Comparison of ENCODE assay signal across 8 mouse cellular contexts in the genomic region with DNA sequence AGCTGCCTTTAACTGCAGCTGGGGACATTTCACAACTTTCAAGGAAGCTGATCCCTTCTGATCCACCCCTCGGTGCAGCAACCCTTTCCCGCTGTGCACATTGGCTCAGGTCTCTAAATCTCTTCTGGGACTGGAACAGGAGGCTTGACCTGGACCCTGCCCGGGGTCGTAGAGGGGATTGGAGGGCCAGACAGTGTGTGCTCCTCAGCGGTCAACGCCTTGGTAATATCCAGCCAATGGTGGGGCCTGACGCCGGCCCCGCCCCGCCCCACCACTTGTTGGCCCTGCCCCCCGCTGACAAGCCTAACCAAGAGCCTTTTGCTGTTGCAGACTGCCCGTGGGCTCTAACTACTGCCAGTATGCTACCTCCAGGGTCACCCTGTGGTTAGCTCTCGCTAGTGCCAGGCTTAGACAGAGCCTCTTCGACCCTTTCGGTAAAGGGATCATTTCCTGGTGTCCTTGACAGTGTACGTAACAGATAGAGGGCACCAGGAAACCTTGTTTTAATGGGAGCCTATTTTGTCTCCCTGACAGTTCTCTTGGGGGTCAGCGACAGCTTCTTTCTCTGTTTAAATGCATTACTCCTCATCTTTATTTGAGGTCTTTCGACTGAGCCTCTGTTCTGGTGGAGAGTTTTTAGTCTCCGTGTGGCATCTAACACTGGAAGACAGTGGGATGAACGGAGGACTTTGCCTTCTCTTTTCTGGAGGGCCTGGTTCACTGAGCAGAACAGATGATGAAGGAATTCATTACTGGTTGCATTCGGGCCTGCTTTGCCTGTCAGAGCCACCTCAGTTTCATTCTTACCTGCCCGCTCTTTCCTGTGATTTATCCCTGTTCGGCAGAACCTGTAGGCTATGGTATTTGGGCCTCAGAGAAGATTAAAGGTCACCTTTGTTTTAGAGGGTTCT. TPM values are rescaled to one million over a fixed set of nuclear protein-coding genes. Genes with fewer than 3 reads are reported as not detected.
DNase-seq lines count a peak whose midpoint lies in the region; ATAC-seq and TF ChIP-seq lines count a peak whose summit lies in the region.

No protein-coding gene starts in this region.

- no peak overlapping the region; the same call in 1 of the 2 replicates for H3K4me2 ChIP-seq in midbrain, embryonic 16.5 days (ENCODE audit: low read length)
- H3K4me2 ChIP-seq in heart, embryonic 13.5 days = peak overlapping the region; percentile 58
- peak overlapping the region; percentile 46 for H3K4me2 ChIP-seq in kidney, embryonic 15.5 days
- peak overlapping the region; percentile 38 for H3K4me2 ChIP-seq in lung, postnatal 0 days (replicated peaks; ENCODE audit: low read depth, low read length)
- H3K4me2 ChIP-seq in stomach, embryonic 16.5 days (ENCODE audit: low read depth, low read length) = peak overlapping the region; percentile 38

- WGBS in midbrain, embryonic 10.5 days = 30% methylated on average over 23 of the region's 23 CpGs
- 30% methylated on average over 23 of the region's 23 CpGs for WGBS in midbrain, embryonic 16.5 days
- WGBS in heart, embryonic 13.5 days = 30% methylated on average over 23 of the region's 23 CpGs
- 41% methylated on average over 23 of the region's 23 CpGs for WGBS in kidney, embryonic 15.5 days
- WGBS in lung, postnatal 0 days = 33% methylated on average over 23 of the region's 23 CpGs
- WGBS in stomach, embryonic 16.5 days = 38% methylated on average over 23 of the region's 23 CpGs
- WGBS in thymus, adult 2 months = 91% methylated on average over 23 of the region's 23 CpGs

- 0 out of 2 replicates have a peak overlapping the region, but pooled peaks have one; percentile 6 for H3K27ac ChIP-seq in midbrain, embryonic 10.5 days (replicated peaks)
- no peak overlapping the region for H3K27ac ChIP-seq in midbrain, embryonic 16.5 days (ENCODE audit: low read length)
- no peak overlapping the region for H3K27ac ChIP-seq in heart, embryonic 13.5 days (replicated peaks)
- H3K27ac ChIP-seq in kidney, embryonic 15.5 days = 0 out of 2 replicates have a peak overlapping the region, but pooled peaks have one; percentile 37
- peak overlapping the region; percentile 74 for H3K27ac ChIP-seq in lung, postnatal 0 days (ENCODE audit: low read length)
- H3K27ac ChIP-seq in stomach, embryonic 16.5 days (ENCODE audit: low read length) = peak overlapping the region; percentile 53; the same call in 1 of the 2 replicates
- no peak overlapping the region for H3K27ac ChIP-seq in thymus, adult 2 months (ENCODE audit: control insufficient read depth, insufficient read depth, low read length)

- no peak for TF ChIP-seq EP300 in lung, postnatal 0 days (IDR thresholded peaks at IDR 0.05)

- peaks cover 21% of the 10 kb centered on the region for H3K4me1 ChIP-seq in midbrain, embryonic 10.5 days
- no peaks in the 10 kb centered on the region for H3K4me1 ChIP-seq in midbrain, embryonic 16.5 days (ENCODE audit: control insufficient read depth, insufficient read depth, low read length)
- H3K4me1 ChIP-seq in heart, embryonic 13.5 days = peaks cover 36% of the 10 kb centered on the region
- H3K4me1 ChIP-seq in kidney, embryonic 15.5 days = peaks cover 10% of the 10 kb centered on the region
- peaks cover 3% of the 10 kb centered on the region; the same call in 1 of the 2 replicates for H3K4me1 ChIP-seq in lung, postnatal 0 days (ENCODE audit: insufficient read depth, low read depth, low read length)
- H3K4me1 ChIP-seq in stomach, embryonic 16.5 days (ENCODE audit: control insufficient read depth, insufficient read depth, low read length) = peaks cover 16% of the 10 kb centered on the region
- H3K4me1 ChIP-seq in thymus, adult 2 months (replicated peaks; ENCODE audit: control insufficient read depth, insufficient read depth, low read length) = 0 out of 2 replicates have a peak, but pooled peaks cover 5% of the 10 kb centered on the region

- no peak for ATAC-seq in midbrain, embryonic 16.5 days
- no peak; the same call in 1 of the 2 replicates for ATAC-seq in heart, embryonic 13.5 days (ENCODE audit: extremely low read depth, insufficient number of reproducible peaks, low FRiP score, low TSS enrichment)
- peak; percentile 80 for ATAC-seq in kidney, embryonic 15.5 days (replicated peaks; ENCODE audit: low FRiP score)
- ATAC-seq in lung, postnatal 0 days = peak; percentile 91
- ATAC-seq in stomach, embryonic 16.5 days (ENCODE audit: insufficient read depth, low FRiP score) = peak; percentile 84; the same call in 1 of the 2 replicates

- H3K9ac ChIP-seq in midbrain, embryonic 16.5 days (ENCODE audit: low read depth, low read length) = no peak overlapping the region
- H3K9ac ChIP-seq in heart, embryonic 13.5 days = peak overlapping the region; percentile 17
- no peak overlapping the region for H3K9ac ChIP-seq in kidney, embryonic 15.5 days
- H3K9ac ChIP-seq in lung, postnatal 0 days (replicated peaks; ENCODE audit: low read depth) = no peak overlapping the region
- 0 out of 2 replicates have a peak overlapping the region, but pooled peaks have one; percentile 44 for H3K9ac ChIP-seq in stomach, embryonic 16.5 days (ENCODE audit: low read length)

- H3K4me3 ChIP-seq in midbrain, embryonic 10.5 days = 0 out of 2 replicates have a peak overlapping the region, but pooled peaks have one; percentile 22
- no peak overlapping the region for H3K4me3 ChIP-seq in midbrain, embryonic 16.5 days (ENCODE audit: low read depth, low read length)
- H3K4me3 ChIP-seq in heart, embryonic 13.5 days = no peak overlapping the region
- 0 out of 2 replicates have a peak overlapping the region, but pooled peaks have one; percentile 6 for H3K4me3 ChIP-seq in kidney, embryonic 15.5 days (replicated peaks)
- no peak overlapping the region for H3K4me3 ChIP-seq in lung, postnatal 0 days (ENCODE audit: low read depth, low read length)
- peak overlapping the region; percentile 13 for H3K4me3 ChIP-seq in stomach, embryonic 16.5 days (replicated peaks; ENCODE audit: low read length)
- no peak overlapping the region for H3K4me3 ChIP-seq in thymus, adult 2 months (ENCODE audit: control insufficient read depth, insufficient read depth, low read length)

- DNase-seq in midbrain, embryonic 10.5 days (ENCODE audit: low spot score) = peak; percentile 76
- peak; percentile 94 for DNase-seq in lung, postnatal 0 days (ENCODE audit: low spot score)
- DNase-seq in thymus, postnatal 36 days = no peak
- DNase-seq in thymus, adult 2 months = no peak

- H3K36me3 ChIP-seq in midbrain, embryonic 10.5 days = peaks cover 85% of the 10 kb centered on the region
- H3K36me3 ChIP-seq in midbrain, embryonic 16.5 days (ENCODE audit: control insufficient read depth, insufficient read depth, low read length) = no peaks in the 10 kb centered on the region
- peaks cover 89% of the 10 kb centered on the region for H3K36me3 ChIP-seq in heart, embryonic 13.5 days
- H3K36me3 ChIP-seq in kidney, embryonic 15.5 days = peaks cover 75% of the 10 kb centered on the region
- H3K36me3 ChIP-seq in lung, postnatal 0 days (ENCODE audit: insufficient read depth, low read length) = no peaks in the 10 kb centered on the region
- no peaks in the 10 kb centered on the region for H3K36me3 ChIP-seq in stomach, embryonic 16.5 days (ENCODE audit: control insufficient read depth, insufficient read depth, low read length)
- peaks cover 51% of the 10 kb centered on the region for H3K36me3 ChIP-seq in thymus, adult 2 months (ENCODE audit: control insufficient read depth, insufficient read depth, low read length)

- TF ChIP-seq POLR2A in thymus, adult 2 months (IDR thresholded peaks at IDR 0.05; ENCODE audit: control insufficient read depth, extremely low read depth, insufficient read depth, low read length, poor library complexity) = no peak

- H3K27me3 ChIP-seq in midbrain, embryonic 10.5 days (ENCODE audit: low read depth, poor library complexity, severe bottlenecking) = no peaks in the 10 kb centered on the region
- H3K27me3 ChIP-seq in midbrain, embryonic 16.5 days (ENCODE audit: control insufficient read depth, insufficient read depth, low read depth, low read length) = no peaks in the 10 kb centered on the region
- H3K27me3 ChIP-seq in heart, embryonic 13.5 days (replicated peaks) = no peaks in the 10 kb centered on the region
- H3K27me3 ChIP-seq in kidney, embryonic 15.5 days = no peaks in the 10 kb centered on the region
- H3K27me3 ChIP-seq in lung, postnatal 0 days (replicated peaks; ENCODE audit: insufficient read depth, low read length) = no peaks in the 10 kb centered on the region
- no peaks in the 10 kb centered on the region for H3K27me3 ChIP-seq in stomach, embryonic 16.5 days (ENCODE audit: control insufficient read depth, insufficient read depth, low read length)
- no peaks in the 10 kb centered on the region for H3K27me3 ChIP-seq in thymus, adult 2 months (ENCODE audit: control insufficient read depth, insufficient read depth, low read length)

- H3K9me3 ChIP-seq in midbrain, embryonic 10.5 days (replicated peaks) = no peaks in the 10 kb centered on the region
- H3K9me3 ChIP-seq in midbrain, embryonic 16.5 days (replicated peaks; ENCODE audit: control insufficient read depth, low read length, poor library complexity, severe bottlenecking) = no peaks in the 10 kb centered on the region
- no peaks in the 10 kb centered on the region for H3K9me3 ChIP-seq in heart, embryonic 13.5 days
- H3K9me3 ChIP-seq in kidney, embryonic 15.5 days (replicated peaks) = no peaks in the 10 kb centered on the region
- H3K9me3 ChIP-seq in lung, postnatal 0 days (ENCODE audit: low read length) = no peaks in the 10 kb centered on the region
- H3K9me3 ChIP-seq in stomach, embryonic 16.5 days (replicated peaks; ENCODE audit: control insufficient read depth, low read length) = no peaks in the 10 kb centered on the region

- TF ChIP-seq CTCF in lung, postnatal 0 days (IDR thresholded peaks at IDR 0.05) = no peak
- no peak for TF ChIP-seq CTCF in thymus, adult 2 months (IDR thresholded peaks at IDR 0.05; ENCODE audit: borderline replicate concordance, control insufficient read depth, extremely low read depth, insufficient read depth, low read length, poor library complexity)

RNA-seq across cellular contexts. Expression of gene Slc43a1, which starts 12.7 kb away (rescaled TPM):
- 22.4 and 26.1 TPM in 2 replicates for polyA plus RNA-seq in midbrain, embryonic 10.5 days (2016; fragmentation: Nextera tagmentation; extraction: Ambion mirVana)
- polyA plus RNA-seq in midbrain, embryonic 16.5 days (2015; fragmentation: Nextera tagmentation; extraction: Ambion mirVana) = 0.73 and 0.91 TPM in 2 replicates
- 16.1 and 17.1 TPM in 2 replicates for polyA plus RNA-seq in heart, embryonic 13.5 days (2015; fragmentation: Nextera tagmentation; extraction: Ambion mirVana)
- polyA plus RNA-seq in kidney, embryonic 15.5 days (2015; fragmentation: Nextera tagmentation; extraction: Ambion mirVana) = 16.5 and 20.7 TPM in 2 replicates
- 4.9 and 6.6 TPM in 2 replicates for polyA plus RNA-seq in lung, postnatal 0 days (2015; fragmentation: Nextera tagmentation; extraction: Ambion mirVana)
- 20.8 TPM in 2 replicates for polyA plus RNA-seq in stomach, embryonic 16.5 days (2015; fragmentation: Nextera tagmentation; extraction: Ambion mirVana)
- 106 and 123 TPM in 2 replicates for polyA plus RNA-seq in thymus, adult 2 months (2012; rRNA removed)

RNA-seq across cellular contexts. Expression of gene Timm10, which starts 24.6 kb away (rescaled TPM):
- polyA plus RNA-seq in midbrain, embryonic 10.5 days (2016; fragmentation: Nextera tagmentation; extraction: Ambion mirVana) = 56.4 and 64.0 TPM in 2 replicates
- polyA plus RNA-seq in midbrain, embryonic 16.5 days (2015; fragmentation: Nextera tagmentation; extraction: Ambion mirVana) = 69.8 and 75.2 TPM in 2 replicates
- polyA plus RNA-seq in heart, embryonic 13.5 days (2015; fragmentation: Nextera tagmentation; extraction: Ambion mirVana) = 72.3 and 89.1 TPM in 2 replicates
- polyA plus RNA-seq in kidney, embryonic 15.5 days (2015; fragmentation: Nextera tagmentation; extraction: Ambion mirVana) = 54.2 and 54.4 TPM in 2 replicates
- 24.2 and 28.5 TPM in 2 replicates for polyA plus RNA-seq in lung, postnatal 0 days (2015; fragmentation: Nextera tagmentation; extraction: Ambion mirVana)
- polyA plus RNA-seq in stomach, embryonic 16.5 days (2015; fragmentation: Nextera tagmentation; extraction: Ambion mirVana) = 36.7 and 45.6 TPM in 2 replicates
- 23.0 and 29.0 TPM in 2 replicates for polyA plus RNA-seq in thymus, adult 2 months (2012; rRNA removed)

RNA-seq across cellular contexts. Expression of gene Smtnl1, which starts 28.9 kb away (rescaled TPM):
- polyA plus RNA-seq in midbrain, embryonic 10.5 days (2016; fragmentation: Nextera tagmentation; extraction: Ambion mirVana) = 0.20 TPM in 1 of 2 replicates, not detected in the other
- not detected in 2 replicates for polyA plus RNA-seq in midbrain, embryonic 16.5 days (2015; fragmentation: Nextera tagmentation; extraction: Ambion mirVana)
- 0.24 and 0.27 TPM in 2 replicates for polyA plus RNA-seq in heart, embryonic 13.5 days (2015; fragmentation: Nextera tagmentation; extraction: Ambion mirVana)
- polyA plus RNA-seq in kidney, embryonic 15.5 days (2015; fragmentation: Nextera tagmentation; extraction: Ambion mirVana) = 0.42 and 0.43 TPM in 2 replicates
- polyA plus RNA-seq in lung, postnatal 0 days (2015; fragmentation: Nextera tagmentation; extraction: Ambion mirVana) = 0.44 and 0.53 TPM in 2 replicates
- 0.42 and 1.7 TPM in 2 replicates for polyA plus RNA-seq in stomach, embryonic 16.5 days (2015; fragmentation: Nextera tagmentation; extraction: Ambion mirVana)
- 0.60 and 0.94 TPM in 2 replicates for polyA plus RNA-seq in thymus, adult 2 months (2012; rRNA removed)

RNA-seq across cellular contexts. Expression of gene Rtn4rl2, which starts 35.1 kb away (rescaled TPM):
- 1.4 and 1.8 TPM in 2 replicates for polyA plus RNA-seq in midbrain, embryonic 10.5 days (2016; fragmentation: Nextera tagmentation; extraction: Ambion mirVana)
- polyA plus RNA-seq in midbrain, embryonic 16.5 days (2015; fragmentation: Nextera tagmentation; extraction: Ambion mirVana) = 3.9 TPM in 2 replicates
- 0.72 and 0.99 TPM in 2 replicates for polyA plus RNA-seq in heart, embryonic 13.5 days (2015; fragmentation: Nextera tagmentation; extraction: Ambion mirVana)
- 1.2 and 1.6 TPM in 2 replicates for polyA plus RNA-seq in kidney, embryonic 15.5 days (2015; fragmentation: Nextera tagmentation; extraction: Ambion mirVana)
- polyA plus RNA-seq in lung, postnatal 0 days (2015; fragmentation: Nextera tagmentation; extraction: Ambion mirVana) = 0.62 and 1.1 TPM in 2 replicates
- 0.37 TPM in 1 of 2 replicates, not detected in the other for polyA plus RNA-seq in stomach, embryonic 16.5 days (2015; fragmentation: Nextera tagmentation; extraction: Ambion mirVana)
- polyA plus RNA-seq in thymus, adult 2 months (2012; rRNA removed) = 1.8 and 2.1 TPM in 2 replicates

RNA-seq across cellular contexts. Expression of gene Ube2l6, which starts 52.8 kb away (rescaled TPM):
- polyA plus RNA-seq in midbrain, embryonic 10.5 days (2016; fragmentation: Nextera tagmentation; extraction: Ambion mirVana) = 33.0 and 34.5 TPM in 2 replicates
- polyA plus RNA-seq in midbrain, embryonic 16.5 days (2015; fragmentation: Nextera tagmentation; extraction: Ambion mirVana) = 22.9 and 23.4 TPM in 2 replicates
- polyA plus RNA-seq in heart, embryonic 13.5 days (2015; fragmentation: Nextera tagmentation; extraction: Ambion mirVana) = 92.5 and 114 TPM in 2 replicates
- polyA plus RNA-seq in kidney, embryonic 15.5 days (2015; fragmentation: Nextera tagmentation; extraction: Ambion mirVana) = 42.8 and 51.1 TPM in 2 replicates
- polyA plus RNA-seq in lung, postnatal 0 days (2015; fragmentation: Nextera tagmentation; extraction: Ambion mirVana) = 83.7 and 85.6 TPM in 2 replicates
- polyA plus RNA-seq in stomach, embryonic 16.5 days (2015; fragmentation: Nextera tagmentation; extraction: Ambion mirVana) = 67.7 and 68.9 TPM in 2 replicates
- 27.7 and 35.3 TPM in 2 replicates for polyA plus RNA-seq in thymus, adult 2 months (2012; rRNA removed)

Comparison
In these comparisons a context has a peak if more than half of its experiments do, and no peak if none do; other contexts are left out.
1. H3K27ac ChIP-seq: peak in midbrain, embryonic 10.5 days (single experiment), kidney, embryonic 15.5 days (single experiment), lung, postnatal 0 days (single experiment) and stomach, embryonic 16.5 days (single experiment); none in midbrain, embryonic 16.5 days (single experiment), heart, embryonic 13.5 days (single experiment) and thymus, adult 2 months (single experiment).
2. H3K4me3 ChIP-seq: peak in midbrain, embryonic 10.5 days (single experiment), kidney, embryonic 15.5 days (single experiment) and stomach, embryonic 16.5 days (single experiment); none in midbrain, embryonic 16.5 days (single experiment), heart, embryonic 13.5 days (single experiment), lung, postnatal 0 days (single experiment) and thymus, adult 2 months (single experiment).
3. DNase-seq: peak in midbrain, embryonic 10.5 days (single experiment) and lung, postnatal 0 days (single experiment); none in thymus, postnatal 36 days (0 of 2) and thymus, adult 2 months (single experiment).
4. ATAC-seq: peak in kidney, embryonic 15.5 days (single experiment), lung, postnatal 0 days (single experiment) and stomach, embryonic 16.5 days (single experiment); none in midbrain, embryonic 16.5 days (single experiment) and heart, embryonic 13.5 days (single experiment).
5. H3K9ac ChIP-seq: peak in heart, embryonic 13.5 days (single experiment) and stomach, embryonic 16.5 days (single experiment); none in midbrain, embryonic 16.5 days (single experiment), kidney, embryonic 15.5 days (single experiment) and lung, postnatal 0 days (single experiment).